Mouse (Mus musculus) layer of hippocampus, postnatal 25 days (tissue): Measurements from ENCODE around the gene Cpeb3. TPM values are rescaled to one million over a fixed set of nuclear protein-coding genes. Genes with fewer than 3 reads are reported as not detected.

ENCODE experiments used
- DNase-seq, 2 experiments: peaks; one replicate each; pipeline ENCODE4 v3.0.0; 2022; ENCODE audit warnings: mixed read lengths in 2 of 2, low spot score in 1 of 2; ENCODE audit errors: extremely low spot score in 1 of 2
- total RNA-seq, 2 experiments: library from RNA; stranded (reverse); gene quantifications; 2 replicates each; pipeline ENCODE4 v1.2.3; 2021

Gene Cpeb3
- total RNA-seq, 2 experiments from 2014 or later = 62.1 to 74.6 TPM

GRCm38 (mm10) chr19:37050643-37051345, 157.6 kb downstream of the Cpeb3 start:
- DNase-seq = peak in 1 of 2 experiments; percentile 47

GRCm38 (mm10) chr19:37048507-37048906, 159.9 kb downstream of the Cpeb3 start:
- no peak for DNase-seq

DNA sequence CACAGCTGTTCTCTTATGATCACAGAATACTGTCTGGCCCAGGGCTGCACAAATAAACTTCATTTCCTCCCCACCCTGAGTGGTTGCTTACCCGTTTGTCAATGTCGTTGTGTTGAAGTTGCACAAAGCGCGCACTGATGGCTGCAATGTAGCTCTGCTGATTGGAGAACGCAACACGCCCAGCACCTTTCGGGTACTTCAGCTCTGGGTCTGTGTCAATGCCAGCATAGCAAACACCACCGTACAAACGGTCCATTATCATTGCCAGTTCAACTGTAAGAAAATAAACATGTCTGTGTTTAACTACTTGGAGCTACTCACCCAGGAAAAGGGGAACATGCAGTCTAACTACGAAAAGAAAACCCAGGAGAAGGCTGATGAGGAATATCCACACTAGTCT, 164.0 kb downstream of the Cpeb3 start:
- no peak for DNase-seq

GRCm38 (mm10) chr19:37040906-37041305, 167.5 kb downstream of the Cpeb3 start:
- no peak for DNase-seq

- no peak for DNase-seq
Observed at GRCm38 (mm10) chr19:37032364-37032763, 176.0 kb downstream of the Cpeb3 start.

GRCm38 (mm10) chr19:37031446-37031845, 177.0 kb downstream of the Cpeb3 start:
- DNase-seq = no peak

DNA sequence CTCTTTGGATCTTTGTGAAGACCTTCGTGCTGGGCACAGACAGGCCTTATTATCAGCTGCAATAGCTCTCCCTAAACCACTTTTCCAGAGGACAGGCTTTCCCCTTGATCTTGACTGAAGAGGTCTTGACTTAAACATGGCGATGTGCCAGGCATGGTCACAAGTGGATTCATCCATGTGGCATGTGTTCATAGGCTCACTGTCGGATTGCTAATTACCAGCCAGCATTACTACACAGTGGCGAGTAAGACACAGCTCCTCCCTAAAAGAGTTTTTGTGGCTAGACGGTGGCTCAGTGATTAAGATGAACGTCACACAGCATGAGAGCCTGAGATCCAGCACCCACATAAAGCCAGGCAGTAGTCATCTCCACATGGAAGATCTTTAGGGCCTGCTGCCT, 178.6 kb downstream of the Cpeb3 start:
- DNase-seq = no peak

- no peak for DNase-seq
Observed at GRCm38 (mm10) chr19:37026408-37026807, 182.0 kb downstream of the Cpeb3 start.

GRCm38 (mm10) chr19:37025839-37026319, 182.5 kb downstream of the Cpeb3 start:
- no peak for DNase-seq

DNA sequence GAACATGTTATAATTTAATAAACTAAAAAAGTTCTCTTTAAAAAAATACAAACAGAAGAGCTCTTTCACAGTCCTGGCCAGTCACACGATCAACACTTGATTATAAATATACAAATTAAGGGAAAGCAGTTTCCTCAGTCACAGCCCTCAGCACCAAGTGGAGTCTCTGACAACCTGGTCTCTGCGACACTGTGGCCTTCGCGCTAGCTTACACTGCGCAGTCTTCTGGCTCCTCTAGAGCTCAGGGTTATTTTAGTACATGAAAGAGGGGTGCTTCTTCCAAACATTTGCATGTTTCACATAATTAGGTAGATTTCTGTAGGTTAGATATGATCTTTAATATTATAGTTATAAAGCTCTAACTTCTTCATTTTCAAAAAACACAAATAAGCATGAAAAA, 186.3 kb downstream of the Cpeb3 start:
- DNase-seq = no peak

- DNase-seq = no peak
Observed at GRCm38 (mm10) chr19:37020951-37021350, 187.4 kb downstream of the Cpeb3 start.

DNA sequence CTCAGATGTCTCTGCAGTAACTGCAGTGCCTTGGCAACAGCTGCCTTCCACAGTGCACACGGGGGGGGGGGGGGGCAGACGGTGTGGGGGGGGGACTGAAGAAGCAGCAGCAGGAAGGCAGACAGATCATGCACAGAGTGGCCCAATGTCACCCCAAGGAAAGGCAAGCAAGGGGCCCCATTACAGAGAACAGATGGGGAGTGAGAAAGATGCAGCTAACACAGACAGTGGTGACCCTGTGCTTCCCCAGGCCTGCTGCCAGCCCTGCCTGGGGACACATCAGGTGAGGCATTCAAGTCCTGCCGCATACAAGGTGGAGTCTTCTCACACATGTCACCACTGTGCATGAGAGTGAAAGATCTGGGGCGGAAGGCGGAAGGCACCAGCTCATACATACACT, 187.9 kb downstream of the Cpeb3 start:
- no peak for DNase-seq

DNA sequence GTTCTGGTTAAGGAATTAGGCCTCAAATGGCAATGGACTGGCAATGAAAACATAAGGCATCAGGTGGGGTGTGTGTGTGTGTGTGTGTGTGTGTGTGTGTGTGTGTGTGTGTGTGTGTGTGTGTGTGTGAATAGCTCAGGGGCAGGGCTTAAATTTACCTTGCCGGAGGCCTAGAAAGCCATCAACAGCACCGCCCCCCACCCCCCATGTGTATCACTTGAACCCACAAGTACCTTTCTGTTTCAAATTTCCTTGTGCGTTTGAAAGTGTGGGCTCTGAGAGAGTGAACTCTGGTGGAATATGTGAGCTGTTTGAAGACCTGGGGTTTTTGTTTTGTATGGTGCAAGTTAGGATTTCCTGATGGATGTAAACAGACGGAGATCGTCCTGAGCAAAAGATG, 189.5 kb downstream of the Cpeb3 start:
- no peak for DNase-seq

DNA sequence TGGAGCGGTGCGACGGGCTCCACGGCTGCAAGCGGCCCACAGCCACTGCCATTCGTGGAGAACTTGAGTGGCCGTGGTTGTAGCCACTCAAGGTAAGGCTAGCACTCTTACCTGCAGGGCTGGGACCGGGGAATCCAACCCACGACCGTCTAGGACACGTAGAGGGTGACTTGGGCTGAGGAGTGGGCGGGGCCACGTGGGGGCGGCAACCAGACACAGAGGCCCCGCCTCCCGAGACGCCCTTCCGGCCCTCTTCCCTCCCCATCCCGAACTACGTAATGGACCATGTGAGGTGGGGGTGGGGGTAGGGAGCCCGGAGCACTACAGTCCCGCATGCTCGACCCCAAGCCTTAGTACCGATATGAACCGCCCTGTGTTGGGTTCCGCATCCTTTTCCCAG, 190.0 kb downstream of the Cpeb3 start:
- no peak for DNase-seq

- DNase-seq = no peak
Observed at GRCm38 (mm10) chr19:37016890-37017289, 191.5 kb downstream of the Cpeb3 start.

- no peak for DNase-seq
Observed at GRCm38 (mm10) chr19:37014173-37014939, 194.0 kb downstream of the Cpeb3 start.

GRCm38 (mm10) chr19:37013461-37013860, 194.9 kb downstream of the Cpeb3 start:
- no peak for DNase-seq

DNA sequence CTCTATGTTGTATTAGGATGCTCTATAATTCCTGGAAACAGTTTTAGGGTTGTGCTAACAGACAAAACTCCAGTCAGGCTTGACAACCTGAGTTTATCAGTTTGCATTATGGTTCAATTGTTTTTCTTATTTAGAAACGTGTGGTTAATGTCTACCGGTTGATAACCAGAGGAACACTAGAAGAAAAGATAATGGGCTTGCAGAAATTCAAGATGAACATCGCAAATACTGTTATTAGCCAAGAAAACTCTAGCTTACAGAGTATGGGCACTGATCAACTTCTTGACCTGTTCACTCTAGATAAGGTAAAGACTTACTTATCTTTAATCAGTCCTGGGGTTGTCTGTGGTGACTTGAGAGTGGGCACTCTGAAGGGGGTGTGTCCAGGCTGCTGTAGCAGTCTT, 198.5 kb downstream of the Cpeb3 start:
- no peak for DNase-seq

- no peak for DNase-seq
Observed at GRCm38 (mm10) chr19:37004557-37004956, 203.8 kb downstream of the Cpeb3 start.
